Mouse (Mus musculus) cortical plate, adult 2 months (tissue): ENCODE measurements around the gene Tmem108.

Source experiments
- CTCF ChIP-seq: fragments of 200-500 bp; IDR thresholded peaks from 2 replicates; pipeline ENCODE4 v1.5.1; 2011; ENCODE audit warnings: mild to moderate bottlenecking, control low read depth, low read length; ENCODE audit not compliant: insufficient read depth; ENCODE audit errors: extremely low read depth
- POLR2A ChIP-seq: fragments of 200-500 bp; IDR thresholded peaks from 2 replicates; pipeline ENCODE4 v1.6.1; 2011; ENCODE audit warnings: mild to moderate bottlenecking, low read length, control low read depth; ENCODE audit not compliant: insufficient read depth; ENCODE audit errors: extremely low read depth

DNA sequence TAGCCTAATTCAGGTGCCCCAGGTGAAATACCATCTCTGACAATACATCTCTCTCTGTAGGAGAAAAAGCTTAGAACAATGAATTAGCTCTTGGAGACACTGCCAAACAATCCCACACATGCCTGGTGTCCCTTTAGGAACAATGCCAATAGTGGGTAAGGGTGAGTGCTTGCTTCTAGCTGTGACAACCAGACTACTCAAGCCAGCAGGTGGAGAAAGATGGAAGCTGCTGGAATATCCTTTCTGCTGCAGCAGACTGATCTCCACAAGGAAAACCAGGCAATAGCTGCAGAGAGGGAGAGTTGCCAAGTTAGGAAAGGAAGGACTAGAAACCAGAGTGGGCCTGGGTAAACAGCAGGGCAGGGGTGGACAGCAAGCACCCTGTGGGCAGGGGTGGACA is 67.8 kb downstream of the Tmem108 start:
- TF ChIP-seq POLR2A (no peak), CTCF (no peak)
